Mouse (Mus musculus) thymus, adult 2 months (tissue): ENCODE data around the gene Abhd17c. TPM values are rescaled to one million over a fixed set of nuclear protein-coding genes. Genes with fewer than 3 reads are reported as not detected.
"Not testable (repeated sequence)": the region's sequence is repeated elsewhere in the genome, so short reads cannot be mapped to it uniquely, and the experiment has no call there.

Experiments
- DNase-seq: peaks from one replicate; pipeline ENCODE4 v3.0.0; 2021
- H3K27ac ChIP-seq: fragments of 200-500 bp; 2 replicates; pipeline ENCODE4 v1.5.1; 2012; ENCODE audit warnings: low read length, control low read depth; ENCODE audit not compliant: control insufficient read depth, insufficient read depth
- H3K27me3 ChIP-seq: fragments of 200-500 bp; 2 replicates; pipeline ENCODE4 v1.6.1; 2012; ENCODE audit warnings: mild to moderate bottlenecking, low read length, moderate library complexity, mixed read lengths; ENCODE audit not compliant: control insufficient read depth, insufficient read depth
- H3K36me3 ChIP-seq: fragments of 200-500 bp; 2 replicates; pipeline ENCODE4 v1.6.1; 2012; ENCODE audit warnings: mild to moderate bottlenecking, low read length, moderate library complexity; ENCODE audit not compliant: control insufficient read depth, insufficient read depth
- H3K4me1 ChIP-seq: fragments of 200-500 bp; replicated peaks from 2 replicates; pipeline ENCODE4 v1.6.1; 2012; ENCODE audit warnings: low read length; ENCODE audit not compliant: control insufficient read depth, insufficient read depth
- H3K4me3 ChIP-seq: fragments of 200-500 bp; 2 replicates; pipeline ENCODE4 v1.5.1; 2012; ENCODE audit warnings: mild to moderate bottlenecking, low read length, control low read depth, moderate library complexity; ENCODE audit not compliant: control insufficient read depth, insufficient read depth
- CTCF ChIP-seq: fragments of 200-500 bp; IDR thresholded peaks from 2 replicates; pipeline ENCODE4 v1.5.1; 2012; ENCODE audit warnings: mild to moderate bottlenecking, control low read depth, low read length, moderate library complexity, borderline replicate concordance; ENCODE audit not compliant: control insufficient read depth, poor library complexity, insufficient read depth; ENCODE audit errors: extremely low read depth
- POLR2A ChIP-seq: fragments of 200-500 bp; IDR thresholded peaks from 2 replicates; pipeline ENCODE4 v1.6.1; 2012; ENCODE audit warnings: mild to moderate bottlenecking, low read length, control low read depth, moderate library complexity; ENCODE audit not compliant: control insufficient read depth, poor library complexity, insufficient read depth; ENCODE audit errors: extremely low read depth
- WGBS: fragments of 180-500 bp; shearing (Covaris S2); methylation state at CpG from one replicate; pipeline ENCODE4 v1.1.7; 2018; 5-methylcytosine and 5-hydroxymethylcytosine counted together
- polyA plus RNA-seq: library from polyadenylated mRNA; depleted of rRNA; stranded (reverse); fragments of >200 nt; gene quantifications from 2 replicates; pipeline ENCODE4 v1.2.3, GENCODE M21; 2012

Abhd17c gene
- polyA plus RNA-seq, 1 experiment: 78.7 TPM

DNA sequence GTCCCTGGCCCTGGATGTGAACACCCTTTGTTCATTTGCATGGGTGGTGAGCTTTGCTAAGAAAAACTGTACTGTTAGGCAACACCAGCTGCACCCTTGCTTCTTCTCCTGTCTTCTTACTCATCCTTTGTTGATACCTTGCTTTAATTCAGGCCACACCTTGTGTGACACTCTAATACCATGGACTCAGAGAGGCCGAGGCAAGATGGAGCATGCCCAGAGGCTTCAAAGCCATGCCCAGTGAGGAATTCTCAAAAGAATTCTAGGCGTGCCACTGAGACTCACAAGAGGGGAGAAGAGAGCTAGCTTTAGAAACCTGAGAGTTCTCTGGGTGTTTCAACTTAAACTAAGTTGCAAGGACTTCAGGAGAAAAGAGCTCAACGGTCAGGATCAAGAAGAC is 33.0 kb upstream of the Abhd17c start:
- WGBS: 90% methylated on average over 3 of the region's 3 CpGs
- no peak for DNase-seq
- Histone ChIP-seq H3K36me3 (no peaks in the 10 kb centered on the region), H3K27me3 (no peaks in the 10 kb centered on the region), H3K27ac (no peak overlapping the region), H3K4me1 (no peaks in the 10 kb centered on the region), H3K4me3 (no peak overlapping the region)
- no peak for TF ChIP-seq POLR2A

DNA sequence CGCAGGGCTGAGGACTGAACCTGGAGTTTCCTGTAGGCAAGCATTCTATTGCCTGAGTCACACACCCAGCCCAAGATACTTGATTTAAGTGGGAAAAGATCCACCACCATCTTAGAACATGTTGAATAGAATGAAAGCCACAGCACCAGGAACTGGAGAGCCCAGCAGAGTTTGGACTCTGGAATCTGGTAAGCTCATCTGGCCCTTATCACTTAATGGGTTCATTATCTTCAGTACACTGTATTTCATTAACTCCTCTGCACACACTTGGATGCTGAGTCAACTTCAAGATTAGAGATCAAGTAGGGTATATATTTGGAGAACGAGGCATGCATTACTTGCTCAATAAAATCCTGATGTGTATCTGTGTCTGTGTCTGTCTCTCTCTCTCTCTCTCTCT is 27.1 kb upstream of the Abhd17c start:
- not testable (repeated sequence) for H3K36me3 ChIP-seq, H3K4me1 ChIP-seq, H3K27ac ChIP-seq, H3K4me3 ChIP-seq, DNase-seq, H3K27me3 ChIP-seq
- WGBS: 94% methylated on average over 2 of the region's 2 CpGs

DNA sequence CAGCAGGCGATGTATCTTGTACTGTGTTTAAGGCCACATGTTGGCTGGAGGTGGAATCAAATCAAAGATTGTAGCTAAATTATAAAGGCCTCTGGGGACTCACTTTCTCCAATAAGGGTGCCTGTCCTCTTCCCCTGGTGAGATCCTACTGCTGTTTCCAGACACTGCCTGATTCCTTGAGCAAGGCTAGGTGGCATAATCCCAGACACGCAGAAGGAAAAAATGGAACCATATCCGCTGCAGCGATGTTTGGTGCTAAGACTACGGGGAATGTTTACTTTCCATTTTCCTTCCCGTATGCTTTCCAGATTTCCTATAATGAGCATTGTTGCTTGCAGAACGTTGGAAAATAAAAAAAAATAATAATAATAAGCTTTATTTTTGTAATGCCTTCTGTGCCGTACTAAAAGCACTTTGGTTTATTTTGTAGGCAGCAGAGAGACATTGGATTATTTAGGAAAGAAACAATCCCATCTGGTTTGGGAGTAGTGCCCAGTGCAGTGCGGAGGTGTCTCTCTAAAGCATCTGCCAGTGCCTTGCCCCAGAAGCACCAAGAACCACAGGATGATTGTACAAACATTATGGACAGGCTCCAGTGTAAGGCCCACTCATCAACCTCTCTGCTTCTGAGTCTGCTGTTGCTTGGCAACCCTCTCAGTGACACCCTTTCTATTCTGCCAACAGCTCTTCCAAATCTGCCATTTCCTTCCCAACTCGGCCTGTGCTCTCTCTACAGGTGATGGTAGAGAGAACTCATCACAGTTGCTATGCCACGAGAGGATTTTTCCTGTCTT is 23.2 kb upstream of the Abhd17c start:
- Histone ChIP-seq H3K4me3 (no peak overlapping the region), H3K27ac (no peak overlapping the region), H3K27me3 (no peaks in the 10 kb centered on the region), H3K36me3 (no peaks in the 10 kb centered on the region), H3K4me1 (peaks cover 14% of the 10 kb centered on the region)
- 95% methylated on average over 11 of the region's 11 CpGs for WGBS
- no peak for TF ChIP-seq CTCF
- TF ChIP-seq POLR2A: no peak
- DNase-seq: no peak

DNA sequence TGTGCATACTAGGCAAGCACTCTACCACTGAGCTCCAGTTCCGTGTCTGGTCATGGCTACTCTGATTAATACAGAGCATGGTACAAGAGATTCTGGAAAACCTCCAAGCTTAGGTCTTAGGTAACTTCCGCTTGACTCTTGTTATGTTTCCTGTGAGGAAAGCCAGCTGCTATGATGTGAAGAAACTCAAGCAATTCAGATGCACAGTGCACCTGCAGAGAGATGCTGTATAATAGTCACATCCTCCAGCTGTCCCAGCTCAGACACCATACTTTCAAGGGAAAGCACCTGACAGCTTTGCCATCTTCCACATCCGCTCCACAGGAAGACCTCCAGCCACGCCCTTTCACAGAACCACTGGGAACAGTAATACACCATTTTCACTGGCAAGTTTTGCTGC is 21.7 kb upstream of the Abhd17c start:
- Histone ChIP-seq H3K27ac (peak overlapping the region; percentile 14), H3K36me3 (no peaks in the 10 kb centered on the region), H3K4me1 (peaks cover 16% of the 10 kb centered on the region), H3K27me3 (no peaks in the 10 kb centered on the region), H3K4me3 (no peak overlapping the region)
- TF ChIP-seq POLR2A (no peak), CTCF (no peak)
- WGBS: 27% methylated on average over 4 of the region's 4 CpGs
- DNase-seq: peak; percentile 33

DNA sequence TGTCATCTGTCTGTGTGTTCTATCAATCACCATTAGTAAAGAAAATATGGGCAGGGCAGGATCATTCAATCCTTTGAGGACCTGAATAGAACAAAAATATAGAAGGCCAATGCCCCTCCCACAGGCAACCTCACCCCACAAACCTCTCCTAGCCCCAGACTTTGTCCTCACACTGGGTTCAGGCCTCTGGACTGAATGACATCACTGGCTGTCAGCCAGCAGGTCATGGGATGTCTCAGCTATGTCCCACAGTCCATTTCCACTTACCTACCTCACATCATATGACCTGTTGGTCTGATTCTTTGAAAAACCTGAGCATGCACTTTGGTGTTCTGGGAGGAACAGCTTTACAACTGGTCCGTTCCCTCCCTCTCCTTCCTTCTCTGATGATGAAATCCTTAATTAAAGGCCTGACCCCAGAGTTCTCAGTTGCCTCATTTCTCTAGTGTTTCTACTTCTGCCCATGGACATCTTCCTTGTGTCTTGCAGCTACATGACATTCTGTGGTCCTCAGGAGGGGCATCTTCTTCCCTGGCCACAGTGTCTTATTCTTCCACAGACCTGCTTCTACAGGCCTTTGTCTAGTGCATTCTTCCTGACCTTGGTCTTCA is 19.6 kb upstream of the Abhd17c start:
- Histone ChIP-seq H3K36me3 (no peaks in the 10 kb centered on the region), H3K27me3 (no peaks in the 10 kb centered on the region), H3K4me3 (no peak overlapping the region), H3K4me1 (peaks cover 23% of the 10 kb centered on the region), H3K27ac (no peak overlapping the region)
- no peak for DNase-seq
- WGBS: 98% methylated on average over 1 of the region's 1 CpGs
- TF ChIP-seq CTCF (no peak), POLR2A (no peak)

DNA sequence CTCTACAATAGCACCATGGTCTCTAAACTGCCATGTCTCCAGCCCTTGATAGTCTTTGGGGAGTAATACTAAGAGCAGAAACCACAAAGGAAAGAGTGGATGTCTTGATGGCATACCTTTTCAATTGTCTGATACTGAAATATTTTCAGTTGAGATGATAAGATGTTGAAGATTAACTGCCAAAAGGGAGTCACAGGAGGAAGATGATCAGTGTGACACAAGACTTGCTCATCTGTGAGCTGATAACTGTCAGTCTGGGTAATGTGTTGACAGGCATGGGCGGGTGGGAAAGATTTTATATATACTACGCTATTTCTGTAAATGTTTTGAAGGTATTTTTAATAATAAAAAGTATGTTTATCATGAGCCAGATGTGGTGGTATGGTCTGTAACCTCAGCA is 16.7 kb upstream of the Abhd17c start:
- no peaks in the 10 kb centered on the region for H3K36me3 ChIP-seq
- no peak overlapping the region for H3K27ac ChIP-seq
- TF ChIP-seq POLR2A (no peak), CTCF (no peak)
- H3K4me3 ChIP-seq: no peak overlapping the region
- WGBS: 47% methylated on average over 2 of the region's 2 CpGs
- no peak for DNase-seq
- no peaks in the 10 kb centered on the region for H3K27me3 ChIP-seq
- H3K4me1 ChIP-seq: peaks cover 39% of the 10 kb centered on the region
